In the genomic region with DNA sequence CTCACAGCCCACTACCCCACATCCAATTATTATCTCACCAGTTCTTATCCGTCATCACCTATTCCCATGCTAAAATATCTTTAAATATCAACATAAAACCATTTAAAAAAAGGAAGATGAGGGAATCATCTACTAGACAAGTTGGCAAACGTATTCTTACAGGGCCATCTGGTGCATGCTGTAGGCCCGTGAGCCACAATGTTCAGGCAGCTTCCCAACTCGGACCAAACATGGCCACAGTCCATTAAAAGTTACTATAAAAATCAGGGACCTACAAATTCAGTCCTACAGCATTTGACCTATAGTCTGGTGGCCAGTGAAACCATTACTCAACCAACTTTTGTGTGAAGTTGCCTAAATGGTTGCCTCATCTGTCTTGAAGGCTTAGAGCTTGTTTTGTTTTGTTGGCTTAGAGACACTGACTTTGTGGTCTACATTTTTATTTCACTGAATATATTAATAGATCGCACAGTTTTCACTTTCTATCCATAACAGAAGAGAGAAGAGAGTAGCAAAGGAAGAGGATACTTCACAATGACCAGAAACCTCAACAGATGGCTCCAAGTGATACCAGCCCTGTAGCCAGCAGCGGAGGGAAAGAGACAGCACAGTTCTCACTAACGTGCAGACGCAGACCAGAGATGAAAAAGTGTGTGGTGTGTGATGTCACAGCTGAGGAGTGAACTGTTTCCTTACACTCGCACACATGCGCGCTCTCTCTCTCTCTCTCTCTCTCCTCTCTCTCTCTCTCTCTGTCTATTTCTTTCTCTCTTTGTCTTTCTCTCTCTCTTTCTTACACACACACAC, we compare ENCODE assay signal across 11 mouse cellular contexts. TPM values are rescaled to one million over a fixed set of nuclear protein-coding genes. Genes with fewer than 3 reads are reported as not detected.
A peak's percentile ranks its signal among the peaks of the same experiment; 100 is the strongest.
DNase-seq lines count a peak whose midpoint lies in the region; ATAC-seq and TF ChIP-seq lines count a peak whose summit lies in the region.
"Had no signal": no experiment of that assay in that cellular context is flagged by ENCODE, and none has a peak within 500 bp of the region (broad histone marks: within the 10 kb centered on the region; RNA-seq: fewer than 3 reads in every experiment).

No protein-coding gene starts in this region.

- H3K9me3 ChIP-seq in liver, postnatal 0 days (ENCODE audit: low read length), result no peaks in the 10 kb centered on the region
- H3K9me3 ChIP-seq in midbrain, postnatal 0 days (ENCODE audit: low read length), result no peaks in the 10 kb centered on the region

- peak; percentile 41 to 58 for DNase-seq in cerebellum, postnatal 10 days
- DNase-seq in cerebellum, postnatal 36 days, result no peak
- peak; percentile 30 for DNase-seq in c-Kit-positive CD71-negative TER-119-negative erythroid progenitor cells, embryonic 14.5 days (ENCODE audit: low read depth)
- DNase-seq in liver, postnatal 0 days, result no peak
- peak; percentile 58 for DNase-seq in thymus, postnatal 0 days (ENCODE audit: low spot score)
- no peak for DNase-seq in gastrocnemius, adult 2 months
- no peak for DNase-seq in spleen, adult 18-20 months
- DNase-seq in midbrain, postnatal 0 days (ENCODE audit: low spot score), result no peak
- DNase-seq: kidney, postnatal 14 days had no signal

- no peak overlapping the region for H3K27ac ChIP-seq in liver, postnatal 0 days (ENCODE audit: low read depth)
- no peak overlapping the region for H3K27ac ChIP-seq in gastrocnemius, adult 2 months
- H3K27ac ChIP-seq in midbrain, postnatal 0 days (ENCODE audit: low read depth, low read length), result no peak overlapping the region
- H3K27ac ChIP-seq: macrophage had no signal

- no peaks in the 10 kb centered on the region for H3K36me3 ChIP-seq in liver, postnatal 0 days (replicated peaks; ENCODE audit: insufficient read depth, low read length)
- H3K36me3 ChIP-seq in midbrain, postnatal 0 days (ENCODE audit: insufficient read depth, low read length), result 0 out of 2 replicates have a peak, but pooled peaks cover 2% of the 10 kb centered on the region

- intact Hi-C loops in gastrocnemius, adult 2 months (cut with DNase I), result no loop called here

- 52% methylated on average over 11 of the region's 11 CpGs for WGBS in liver, postnatal 0 days (ENCODE audit: insufficient replicate concordance)
- WGBS in midbrain, postnatal 0 days, result 92% methylated on average over 11 of the region's 11 CpGs

- H3K4me2 ChIP-seq in liver, postnatal 0 days (ENCODE audit: low read depth, low read length), result peak overlapping the region; percentile 42; the same call in 1 of the 2 replicates
- no peak overlapping the region for H3K4me2 ChIP-seq in midbrain, postnatal 0 days (ENCODE audit: low read depth, low read length, poor library complexity, severe bottlenecking)

- no peak overlapping the region for H3K4me3 ChIP-seq in liver, postnatal 0 days (ENCODE audit: low read depth, low read length)
- H3K4me3 ChIP-seq in gastrocnemius, adult 2 months, result no peak overlapping the region
- no peak overlapping the region for H3K4me3 ChIP-seq in midbrain, postnatal 0 days (ENCODE audit: low read depth, low read length)

- no peak for TF ChIP-seq EP300 in liver, postnatal 0 days (IDR thresholded peaks at IDR 0.05; ENCODE audit: low read depth)

- peak; percentile 44; the same call in 1 of the 2 replicates for ATAC-seq in liver, postnatal 0 days
- ATAC-seq in midbrain, postnatal 0 days (ENCODE audit: low FRiP score), result no peak
- ATAC-seq: forebrain, embryonic 16.5 days had no signal

- no peak for TF ChIP-seq CTCF in liver, postnatal 0 days (IDR thresholded peaks at IDR 0.05; ENCODE audit: low read depth)
- no peak for TF ChIP-seq CTCF in gastrocnemius, adult 2 months (IDR thresholded peaks at IDR 0.05)
- no peak for TF ChIP-seq CTCF in midbrain, postnatal 0 days (IDR thresholded peaks at IDR 0.05)

- no peak overlapping the region for H3K9ac ChIP-seq in liver, postnatal 0 days (replicated peaks)
- H3K9ac ChIP-seq in midbrain, postnatal 0 days (replicated peaks; ENCODE audit: low read length, poor library complexity, severe bottlenecking), result no peak overlapping the region

- H3K27me3 ChIP-seq in liver, postnatal 0 days (ENCODE audit: insufficient read depth, low read length), result no peaks in the 10 kb centered on the region
- no peaks in the 10 kb centered on the region for H3K27me3 ChIP-seq in midbrain, postnatal 0 days (ENCODE audit: insufficient read depth, low read length)

- H3K4me1 ChIP-seq in liver, postnatal 0 days (ENCODE audit: insufficient read depth), result peaks cover 5% of the 10 kb centered on the region; the same call in 1 of the 2 replicates
- H3K4me1 ChIP-seq in midbrain, postnatal 0 days (ENCODE audit: insufficient read depth, low read length), result no peaks in the 10 kb centered on the region

RNA-seq across cellular contexts. Expression of gene Arhgap32, which starts 34.1 kb away (rescaled TPM):
- 0.25 and 0.63 TPM in 2 replicates for polyA plus RNA-seq in liver, postnatal 0 days (2015; fragmentation: Nextera tagmentation; extraction: Ambion mirVana)
- 1.3 and 1.4 TPM in 2 replicates for polyA plus RNA-seq in thymus, postnatal 0 days (2015; fragmentation: Nextera tagmentation; extraction: Ambion mirVana)
- 1 to 10 TPM; 6.6 to 7.6 TPM for total RNA-seq in gastrocnemius, adult 2 months (2021)
- total RNA-seq in midbrain, postnatal 0 days (2014; rRNA removed), result 48.3 and 54.4 TPM in 2 replicates
- polyA plus RNA-seq in midbrain, postnatal 0 days (2015; fragmentation: Nextera tagmentation; extraction: Ambion mirVana), result 6.1 and 8.3 TPM in 2 replicates

Comparison
In these comparisons a context has a peak if more than half of its experiments do, and no peak if none do; other contexts are left out.
1. DNase-seq: peak in cerebellum, postnatal 10 days (2 of 2), c-Kit-positive CD71-negative TER-119-negative erythroid progenitor cells, embryonic 14.5 days (single experiment) and thymus, postnatal 0 days (single experiment); none in cerebellum, postnatal 36 days (0 of 2), liver, postnatal 0 days (single experiment), gastrocnemius, adult 2 months (single experiment), spleen, adult 18-20 months (0 of 2) and midbrain, postnatal 0 days (single experiment).